Mouse (Mus musculus): ENCODE data around the gene Grhl1.

DNA sequence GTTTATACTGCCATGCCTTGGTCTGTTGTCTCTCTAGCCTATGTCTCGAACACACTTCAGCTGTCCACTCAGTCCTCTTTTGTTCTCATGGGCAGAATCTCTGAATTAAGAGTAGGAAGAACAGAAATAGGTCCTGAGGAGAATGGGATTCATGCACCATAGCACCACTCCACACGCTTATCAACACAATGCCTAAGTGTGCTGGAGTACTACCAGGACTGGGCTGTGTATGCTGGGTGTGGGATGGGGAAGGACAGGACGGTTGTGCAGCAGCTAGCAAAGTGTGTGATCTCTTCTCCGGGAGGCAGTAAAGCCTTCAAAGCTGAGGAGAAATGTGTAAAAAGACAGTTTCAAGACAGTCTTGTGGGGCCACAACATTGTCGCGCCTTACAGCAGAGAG lies 23.2 kb upstream of the Grhl1 start:
- TF ChIP-seq CTCF (IDR thresholded peaks at IDR 0.05; ENCODE audit: insufficient read depth, low read depth, low read length) (no peak), POLR2A (IDR thresholded peaks at IDR 0.05; ENCODE audit: insufficient read depth, low read depth, low read length) (no peak)

Data from olfactory bulb, adult 2 months (tissue).